Mouse (Mus musculus): ENCODE data around the gene Col4a2. TPM values are rescaled to one million over a fixed set of nuclear protein-coding genes. Genes with fewer than 3 reads are reported as not detected.
A peak's percentile ranks its signal among the peaks of the same experiment; 100 is the strongest.
"Not testable (repeated sequence)": the region's sequence is repeated elsewhere in the genome, so short reads cannot be mapped to it uniquely, and the experiment has no call there.

The Col4a2 gene
- total RNA-seq, 2 experiments from 2014 or later: 0.26 to 0.52 TPM

DNA sequence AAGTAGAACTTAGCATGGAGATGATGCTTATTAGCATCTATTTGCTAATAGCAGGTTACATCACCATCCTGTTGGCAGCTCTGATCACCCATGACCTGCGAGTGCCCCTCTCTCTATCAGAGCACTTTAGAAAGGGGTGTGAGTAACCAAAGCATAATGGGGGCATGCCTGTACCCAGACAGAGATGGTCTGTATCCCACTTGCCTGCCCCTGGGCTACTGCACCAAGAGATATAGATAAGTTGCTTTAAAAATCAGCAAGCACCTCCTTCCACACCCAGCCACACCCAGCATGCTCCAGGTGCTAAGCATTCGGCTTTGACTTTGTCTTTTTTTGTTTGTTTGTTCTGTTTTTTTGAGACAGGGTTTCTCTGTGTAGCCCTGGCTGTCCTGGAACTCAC lies 163.3 kb downstream of the Col4a2 start:
- ATAC-seq (replicated peaks; ENCODE audit: poor library complexity, severe bottlenecking): peak; percentile 38

GRCm38 (mm10) chr8:11476338-11477177 lies 164.0 kb downstream of the Col4a2 start:
- ATAC-seq (replicated peaks; ENCODE audit: poor library complexity, severe bottlenecking): peak; percentile 80

DNA sequence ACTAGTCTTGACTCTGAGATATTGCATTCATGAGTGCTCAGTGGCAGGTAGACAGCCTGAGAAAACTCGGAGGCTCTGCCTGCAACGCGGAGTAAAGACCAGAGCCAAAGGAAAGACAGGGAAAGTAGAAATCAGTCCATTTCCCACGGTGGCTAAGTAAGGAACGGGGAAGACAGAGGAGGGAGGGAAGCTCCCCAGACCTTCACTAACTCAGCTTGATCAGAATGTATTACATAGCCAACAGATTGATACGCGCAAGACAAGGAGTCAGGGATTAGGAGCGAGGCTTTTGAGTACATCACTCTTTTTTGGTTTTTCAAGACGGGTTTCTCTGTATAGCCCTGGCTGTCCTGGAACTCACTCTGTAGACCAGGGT lies 164.6 kb downstream of the Col4a2 start:
- no peak for ATAC-seq (replicated peaks; ENCODE audit: poor library complexity, severe bottlenecking)

GRCm38 (mm10) chr8:11477811-11478761 lies 165.5 kb downstream of the Col4a2 start, which contains the start of gene Rab20:
Gene Rab20, minus strand, starts transcription at chr8:11478710.
- peak; percentile 60 for ATAC-seq (replicated peaks; ENCODE audit: poor library complexity, severe bottlenecking)

- ATAC-seq (replicated peaks; ENCODE audit: poor library complexity, severe bottlenecking): no peak
These were observed 166.4 kb downstream of the Col4a2 start for GRCm38 (mm10) chr8:11478807-11479527.

- ATAC-seq (replicated peaks; ENCODE audit: poor library complexity, severe bottlenecking): no peak
These were observed 167.0 kb downstream of the Col4a2 start for GRCm38 (mm10) chr8:11479591-11479990.

- no peak for ATAC-seq (replicated peaks; ENCODE audit: poor library complexity, severe bottlenecking)
These were observed 169.3 kb downstream of the Col4a2 start for GRCm38 (mm10) chr8:11481876-11482275.

DNA sequence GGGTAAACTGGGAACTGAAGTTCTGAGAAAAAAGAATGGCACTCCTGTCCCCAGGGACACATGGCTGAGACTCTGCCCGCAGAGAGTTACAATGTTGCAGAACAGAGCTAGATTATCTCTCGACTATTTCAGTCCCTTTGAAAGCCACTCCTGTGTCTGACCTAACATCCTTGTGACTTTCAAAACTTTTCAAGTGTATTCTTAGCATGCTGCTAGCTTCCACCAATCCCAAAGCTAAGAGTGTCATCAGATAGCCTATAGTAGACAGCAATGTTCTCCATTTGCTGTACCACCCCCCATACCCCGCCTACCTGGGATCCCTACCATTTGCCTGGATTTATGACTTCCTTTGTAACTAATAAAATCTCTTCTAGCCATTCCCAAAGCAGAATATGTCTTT lies 169.9 kb downstream of the Col4a2 start:
- ATAC-seq (replicated peaks; ENCODE audit: poor library complexity, severe bottlenecking): no peak

- ATAC-seq (replicated peaks; ENCODE audit: poor library complexity, severe bottlenecking): peak; percentile 76
These were observed 173.5 kb downstream of the Col4a2 start for GRCm38 (mm10) chr8:11486142-11486541.

DNA sequence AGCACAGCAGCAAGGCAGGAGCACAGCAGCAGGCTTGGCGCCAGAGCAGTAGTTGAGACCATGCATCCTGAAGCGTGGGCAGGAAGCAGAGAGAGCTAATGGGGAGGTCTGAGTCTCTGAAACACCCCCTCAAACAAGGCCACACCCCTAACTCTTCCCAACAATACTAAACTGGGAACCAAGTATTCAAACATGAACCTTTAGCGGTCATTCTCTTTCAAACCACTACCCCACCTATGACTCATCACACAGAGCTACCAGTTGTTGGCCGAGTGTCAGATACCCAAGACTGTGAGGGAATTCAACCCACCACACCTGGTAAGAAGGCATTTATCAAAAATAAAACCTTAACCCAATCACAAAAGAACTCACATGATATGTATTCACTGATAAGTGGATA lies 174.6 kb downstream of the Col4a2 start:
- peak; percentile 39; the same call in 1 of the 2 replicates for ATAC-seq (replicated peaks; ENCODE audit: poor library complexity, severe bottlenecking)

DNA sequence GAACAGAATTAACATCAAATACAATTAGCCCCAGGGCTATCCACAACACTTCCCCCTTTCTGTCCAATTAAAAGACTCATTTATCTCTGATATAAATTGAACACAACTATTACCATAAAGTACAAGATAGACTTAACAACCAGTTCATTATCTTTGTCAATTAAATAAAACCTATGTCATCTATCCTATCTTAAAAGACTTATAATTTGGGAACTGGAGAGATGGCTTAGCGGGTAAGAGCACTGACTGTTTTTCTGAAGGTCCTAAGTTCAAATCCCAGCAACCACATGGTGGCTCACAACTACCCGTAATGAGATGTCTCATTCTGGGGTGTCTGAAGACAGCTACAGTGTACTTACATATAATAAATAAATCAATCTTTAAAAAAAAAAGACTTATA lies 179.7 kb downstream of the Col4a2 start:
- ATAC-seq (replicated peaks; ENCODE audit: poor library complexity, severe bottlenecking): not testable (repeated sequence)

DNA sequence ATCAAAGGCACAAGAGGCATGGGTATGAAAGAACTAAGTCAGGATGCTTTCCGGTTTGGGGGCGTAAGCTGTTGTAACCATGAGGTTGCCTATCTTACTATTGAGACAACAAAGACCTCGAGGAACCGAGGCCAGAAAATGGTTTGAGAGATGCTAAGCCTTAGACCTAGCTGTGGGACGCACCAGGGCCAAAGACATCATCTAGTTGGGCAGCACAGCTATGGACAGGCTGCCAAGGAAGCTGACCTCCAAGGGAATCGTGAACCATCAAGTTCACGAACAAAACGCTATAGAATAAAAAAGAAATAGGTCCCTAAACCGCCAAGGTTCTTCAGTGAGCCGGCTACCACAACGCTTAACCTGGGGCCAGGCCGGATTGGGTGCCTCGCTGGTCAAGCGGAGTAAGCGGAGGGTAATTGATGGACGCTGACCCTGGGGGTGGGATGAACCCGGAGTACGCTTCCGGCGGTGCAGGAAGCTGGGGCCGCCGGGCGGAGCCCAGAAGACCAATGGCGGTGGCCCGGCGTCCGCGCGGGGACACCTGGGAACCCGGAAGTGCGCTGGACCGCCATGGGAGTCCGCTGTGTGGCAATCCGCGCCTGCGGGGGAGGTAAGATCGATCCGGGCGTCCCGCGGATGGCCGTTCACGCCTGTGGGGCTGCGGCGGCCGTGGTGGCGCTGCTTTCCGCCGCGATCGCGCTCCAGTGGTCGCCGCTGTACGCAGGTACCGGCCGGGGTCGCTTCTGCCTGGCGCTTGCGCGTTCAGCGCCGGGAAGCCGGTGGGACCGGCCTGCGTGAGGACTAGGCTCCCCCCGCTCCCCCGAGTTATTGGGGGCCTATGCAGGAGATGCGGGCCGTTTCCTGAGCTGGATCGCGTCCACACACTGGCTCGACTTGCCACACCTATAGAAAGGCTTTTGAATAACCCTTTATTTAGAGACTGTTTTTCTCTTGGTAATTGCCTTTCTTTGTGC lies 184.7 kb downstream of the Col4a2 start, which contains the start of gene Naxd:
Naxd (plus strand) TSS at position 490 of the 974 bp plus-strand sequence.
- ATAC-seq (replicated peaks; ENCODE audit: poor library complexity, severe bottlenecking): peak; percentile 99

GRCm38 (mm10) chr8:11498281-11498680 lies 185.7 kb downstream of the Col4a2 start:
- ATAC-seq (replicated peaks; ENCODE audit: poor library complexity, severe bottlenecking): no peak

Other genes starting within 250 kb of the Col4a2 start
- not detected in 2 replicates for gene Col4a1, start within 50 bp of the Col4a2 start, total RNA-seq (2014; fragmentation: Nextera tagmentation)
- 0.22 and 0.67 TPM in 2 replicates for gene Col4a1, start within 50 bp of the Col4a2 start, total RNA-seq (2017)
- gene Rab20, start 165.9 kb downstream of the Col4a2 start, total RNA-seq (2014; fragmentation: Nextera tagmentation): 3.5 and 4.6 TPM in 2 replicates
- 0.69 and 4.8 TPM in 2 replicates for gene Rab20, start 165.9 kb downstream of the Col4a2 start, total RNA-seq (2017)
- gene Naxd, start 184.7 kb downstream of the Col4a2 start, total RNA-seq (2014; fragmentation: Nextera tagmentation): 69.3 and 72.1 TPM in 2 replicates
- 58.3 and 70.2 TPM in 2 replicates for gene Naxd, start 184.7 kb downstream of the Col4a2 start, total RNA-seq (2017)
- gene Cars2, start 238.0 kb downstream of the Col4a2 start, total RNA-seq (2014; fragmentation: Nextera tagmentation): 51.9 and 58.5 TPM in 2 replicates
- 38.4 and 39.0 TPM in 2 replicates for gene Cars2, start 238.0 kb downstream of the Col4a2 start, total RNA-seq (2017)
- 33.8 and 43.3 TPM in 2 replicates for gene Ing1, start 242.8 kb downstream of the Col4a2 start, total RNA-seq (2014; fragmentation: Nextera tagmentation)
- gene Ing1, start 242.8 kb downstream of the Col4a2 start, total RNA-seq (2017): 40.8 and 49.2 TPM in 2 replicates